Mouse (Mus musculus): Measurements from ENCODE around the gene Higd1c. TPM values are rescaled to one million over a fixed set of nuclear protein-coding genes. Genes with fewer than 3 reads are reported as not detected.

The Higd1c gene
- total RNA-seq, 2 experiments from 2014 or later = not detected

DNA sequence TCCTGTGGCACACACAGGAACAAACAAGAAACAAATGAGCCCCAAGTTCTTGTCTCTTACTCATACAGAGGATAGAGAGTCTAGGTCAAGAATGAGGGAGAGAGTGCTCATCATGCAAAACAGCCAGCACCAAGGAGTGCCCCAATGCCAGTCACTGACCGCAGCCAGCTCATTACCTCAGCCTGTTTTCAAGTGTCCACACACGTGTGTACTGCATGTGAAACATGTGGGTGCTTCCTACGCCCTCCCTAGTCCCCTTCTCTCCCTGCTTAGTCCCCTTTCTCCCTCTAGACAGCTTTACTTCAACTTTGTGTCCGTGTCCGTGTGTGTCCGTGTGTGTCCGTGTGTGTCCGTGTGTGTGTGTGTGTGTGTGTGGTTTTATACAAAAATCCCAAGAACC lies 15.3 kb downstream of the Higd1c start:
- Histone ChIP-seq H3K27ac (no peak overlapping the region), H3K4me3 (no peak overlapping the region)
- intact Hi-C loops (cut with DNase I) = loop anchor here (5.0 kb wide), 1 partner anchor 357 kb away; no protein-coding TSS in a partner anchor
- no peak for TF ChIP-seq CTCF (IDR thresholded peaks at IDR 0.05)
- DNase-seq = no peak

DNA sequence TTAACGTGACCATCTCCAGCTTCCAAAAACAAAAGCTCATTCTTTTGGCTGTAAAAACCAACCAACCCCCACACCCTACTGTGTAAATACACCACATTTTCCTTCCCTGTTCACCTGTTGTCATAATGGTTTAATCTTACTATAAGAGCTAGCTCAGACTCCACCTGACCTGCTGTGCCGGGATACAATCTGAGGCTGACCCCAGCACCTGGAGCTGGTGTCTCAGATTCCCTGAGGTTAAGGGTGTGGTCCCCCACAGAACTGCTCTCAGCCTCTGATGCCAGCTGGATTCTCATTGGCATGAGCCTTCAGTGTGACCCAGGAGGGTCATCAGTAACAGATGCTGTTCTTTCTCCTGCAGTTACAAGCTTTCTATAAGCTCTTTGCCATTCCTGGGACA lies 15.8 kb downstream of the Higd1c start:
- DNase-seq = no peak
- Histone ChIP-seq H3K27ac (no peak overlapping the region), H3K4me3 (no peak overlapping the region)
- intact Hi-C loops (cut with DNase I) = no loop called here
- TF ChIP-seq CTCF (IDR thresholded peaks at IDR 0.05) = no peak

DNA sequence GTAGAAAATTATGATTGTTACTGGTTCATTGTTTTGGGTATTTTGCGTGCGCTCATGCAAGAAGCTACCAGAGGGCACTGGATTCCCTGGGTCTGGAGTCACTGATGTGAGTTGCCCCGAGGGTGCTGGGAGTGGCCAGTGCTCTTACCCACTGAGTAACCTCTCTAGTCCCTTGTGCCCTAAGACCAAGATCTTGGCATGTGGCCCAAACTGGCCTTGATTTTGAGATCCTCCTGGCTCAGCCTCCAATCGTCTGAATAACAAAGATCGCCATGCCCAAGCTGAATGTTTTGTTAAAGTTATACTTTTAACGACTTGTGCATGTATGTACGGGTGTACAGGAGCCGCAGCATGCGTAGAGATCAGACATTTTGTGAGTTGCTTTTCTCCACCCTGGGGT lies 21.4 kb downstream of the Higd1c start:
- TF ChIP-seq CTCF (IDR thresholded peaks at IDR 0.05) = no peak
- no peak overlapping the region for H3K27ac ChIP-seq
- no peak for DNase-seq
- no peak overlapping the region for H3K4me3 ChIP-seq
- intact Hi-C loops (cut with DNase I) = no loop called here

DNA sequence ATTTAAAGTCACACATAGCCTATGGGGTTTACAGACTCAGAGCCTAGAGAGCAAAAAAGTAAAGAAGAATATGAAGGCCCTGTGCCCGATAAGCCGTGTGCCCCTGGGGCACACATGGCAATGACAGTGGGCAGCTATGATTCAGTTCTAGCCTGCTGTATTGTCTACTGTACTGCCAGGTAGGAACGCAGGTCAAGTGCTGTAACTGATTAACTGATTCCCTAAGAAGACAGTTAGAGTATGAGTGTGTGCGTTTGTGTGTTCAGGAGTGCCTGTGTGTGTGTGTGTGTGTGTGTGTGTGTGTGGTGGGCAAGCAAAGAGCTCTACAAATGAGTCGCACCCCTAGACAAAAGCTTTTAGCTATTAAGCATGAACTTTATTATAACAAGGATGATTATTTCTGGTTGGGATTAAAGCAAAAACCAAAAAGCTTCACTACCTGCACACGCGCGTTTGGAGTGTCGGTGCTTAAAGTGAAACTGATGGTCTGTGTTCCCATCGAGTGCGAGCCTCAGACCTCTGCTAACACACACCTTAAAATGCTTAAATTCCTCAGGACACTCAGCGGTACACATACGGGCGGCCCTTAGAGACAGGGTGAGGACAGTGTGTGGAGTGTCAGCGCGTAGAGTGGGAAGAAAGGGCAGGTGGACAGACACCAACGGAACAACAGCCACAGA lies 23.3 kb downstream of the Higd1c start:
- no peak overlapping the region for H3K4me3 ChIP-seq
- H3K27ac ChIP-seq = no peak overlapping the region
- intact Hi-C loops (cut with DNase I) = no loop called here
- no peak for DNase-seq
- TF ChIP-seq CTCF (IDR thresholded peaks at IDR 0.05) = no peak

DNA sequence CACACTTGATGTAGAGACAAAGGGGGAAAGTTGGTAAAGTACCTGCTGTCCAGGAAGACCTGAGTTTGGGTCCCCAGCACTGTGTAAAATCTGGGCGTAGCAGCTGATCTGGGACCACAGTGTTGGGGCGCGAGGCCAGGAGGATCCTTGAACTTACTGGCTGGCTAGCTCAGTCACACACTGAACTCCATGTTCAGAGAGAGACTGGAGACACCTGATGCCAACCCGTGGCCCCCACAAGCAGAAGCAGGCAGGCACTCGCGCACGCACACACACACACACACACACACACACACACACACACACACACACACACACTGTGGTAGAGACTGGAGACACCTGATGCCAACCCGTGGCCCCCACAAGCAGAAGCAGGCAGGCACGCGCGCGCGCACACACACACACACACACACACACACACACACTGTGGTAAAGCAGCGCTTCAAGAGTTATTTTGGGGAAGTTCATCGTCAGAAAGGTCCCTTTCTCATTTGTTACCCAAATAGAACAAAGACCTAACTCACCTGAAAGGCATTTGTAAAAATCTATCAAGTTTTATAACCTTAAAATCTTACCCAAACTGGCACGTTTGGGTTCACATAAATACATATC lies 24.0 kb downstream of the Higd1c start:
- no peak for TF ChIP-seq CTCF (IDR thresholded peaks at IDR 0.05)
- Histone ChIP-seq H3K27ac (no peak overlapping the region), H3K4me3 (no peak overlapping the region)
- intact Hi-C loops (cut with DNase I) = no loop called here
- DNase-seq = no peak

DNA sequence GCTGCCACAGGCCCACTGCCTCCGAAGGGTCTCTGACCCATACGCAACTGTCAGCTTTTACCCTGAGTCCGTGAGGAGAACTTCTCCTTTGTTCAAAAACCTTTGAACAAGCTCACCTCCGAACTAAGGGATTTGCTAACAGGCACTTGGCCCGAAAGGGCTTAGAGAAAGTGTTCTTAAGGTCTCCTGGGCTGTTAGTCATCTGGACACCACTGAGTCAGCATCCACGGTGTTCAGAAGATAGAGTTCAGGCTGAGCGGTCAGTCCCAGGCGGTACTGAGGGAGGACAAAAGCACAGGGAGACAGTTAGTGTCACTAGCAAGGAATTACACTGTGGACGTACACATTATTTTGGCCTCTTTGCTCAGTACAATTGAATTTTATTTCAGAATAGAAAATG lies 24.5 kb downstream of the Higd1c start:
- intact Hi-C loops (cut with DNase I) = no loop called here
- Histone ChIP-seq H3K27ac (peak overlapping the region; percentile 73; the same call in 1 of the 2 replicates), H3K4me3 (no peak overlapping the region)
- no peak for TF ChIP-seq CTCF (IDR thresholded peaks at IDR 0.05)
- DNase-seq = no peak

DNA sequence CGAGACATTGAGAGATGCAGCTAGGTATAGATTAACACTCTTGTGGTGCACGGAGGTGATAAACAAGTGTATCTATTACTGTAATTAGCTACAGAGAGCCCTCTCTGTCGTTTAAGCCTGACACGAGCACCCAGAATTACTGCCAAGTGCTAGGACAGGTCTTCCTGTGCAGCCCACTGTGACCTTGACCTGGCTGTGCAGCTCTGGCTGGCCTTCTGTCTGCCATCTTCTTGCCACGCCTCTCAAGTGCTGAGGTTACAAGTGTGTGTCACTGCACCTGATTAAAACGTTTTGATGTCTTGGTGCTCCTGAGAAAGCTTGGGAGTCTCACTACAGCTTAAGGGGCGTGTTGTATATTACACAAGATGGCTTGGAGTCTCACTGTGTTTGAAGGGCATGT lies 26.7 kb downstream of the Higd1c start:
- DNase-seq = no peak
- intact Hi-C loops (cut with DNase I) = no loop called here
- TF ChIP-seq CTCF (IDR thresholded peaks at IDR 0.05) = no peak
- Histone ChIP-seq H3K27ac (peak overlapping the region; percentile 73), H3K4me3 (no peak overlapping the region)

DNA sequence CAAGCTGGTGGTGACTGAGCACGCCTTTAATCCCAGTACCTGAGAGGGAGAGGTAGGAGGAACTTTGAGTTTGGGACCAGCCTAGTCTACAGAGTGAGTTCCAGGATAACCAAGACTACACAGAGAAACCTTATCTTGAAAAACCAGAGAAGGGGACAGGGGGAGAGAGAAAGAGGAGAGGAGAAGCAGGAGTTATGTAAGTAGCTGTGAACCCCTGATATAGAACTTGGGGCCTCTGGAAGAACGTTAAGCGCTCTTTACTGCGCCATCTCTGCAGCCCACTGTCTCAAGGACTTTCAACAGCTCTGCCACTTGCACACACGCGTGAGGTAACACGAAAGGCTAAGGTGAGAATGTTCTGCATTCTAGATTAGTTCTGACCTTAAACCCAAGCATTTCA lies 27.3 kb downstream of the Higd1c start:
- Histone ChIP-seq H3K4me3 (no peak overlapping the region), H3K27ac (no peak overlapping the region; the same call in 1 of the 2 replicates)
- no peak for DNase-seq
- intact Hi-C loops (cut with DNase I) = no loop called here
- TF ChIP-seq CTCF (IDR thresholded peaks at IDR 0.05) = no peak

DNA sequence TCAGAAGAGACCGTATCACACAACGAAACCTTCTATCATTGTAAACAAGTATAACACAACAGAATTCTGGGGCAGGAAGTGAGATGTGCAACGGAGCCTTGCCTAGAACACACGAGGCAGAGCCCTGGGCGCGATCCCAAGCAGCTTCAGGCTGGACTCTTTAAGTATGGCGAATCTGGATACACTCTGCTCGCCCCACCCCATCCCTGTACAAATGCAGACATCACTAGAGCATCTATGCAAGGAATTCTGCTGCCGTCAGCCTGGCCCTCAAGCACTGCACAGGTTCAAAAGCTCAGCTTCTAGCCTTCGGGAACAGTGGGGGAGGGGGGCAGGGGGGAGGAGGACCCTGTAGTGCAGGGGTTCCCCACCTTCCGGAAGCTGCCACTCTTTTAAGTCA lies 28.7 kb downstream of the Higd1c start:
- no peak for TF ChIP-seq CTCF (IDR thresholded peaks at IDR 0.05)
- DNase-seq = no peak
- Histone ChIP-seq H3K27ac (no peak overlapping the region), H3K4me3 (no peak overlapping the region)
- intact Hi-C loops (cut with DNase I) = no loop called here

DNA sequence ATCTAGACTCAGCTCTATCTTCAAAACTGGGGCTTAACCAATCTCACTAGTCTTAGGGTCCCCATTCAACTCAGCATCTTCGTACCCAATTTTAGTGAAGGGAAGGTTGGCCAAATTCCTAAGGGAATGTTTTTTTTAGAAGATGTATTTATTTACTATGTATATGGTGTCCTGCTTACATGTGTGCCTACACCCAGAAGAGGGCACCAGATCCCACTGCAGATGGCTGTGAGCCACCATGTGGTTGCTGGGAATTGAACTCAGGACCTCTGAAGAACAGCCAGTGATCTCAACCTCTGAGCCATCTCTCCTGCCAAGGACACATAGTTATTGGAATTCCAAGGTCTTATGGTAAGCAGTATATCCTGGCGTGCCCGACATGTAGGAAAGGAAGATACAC lies 31.2 kb downstream of the Higd1c start:
- peak; percentile 22; the same call in 1 of the 2 replicates for TF ChIP-seq CTCF (IDR thresholded peaks at IDR 0.05)
- DNase-seq = no peak
- Histone ChIP-seq H3K4me3 (no peak overlapping the region), H3K27ac (no peak overlapping the region)
- intact Hi-C loops (cut with DNase I) = no loop called here

DNA sequence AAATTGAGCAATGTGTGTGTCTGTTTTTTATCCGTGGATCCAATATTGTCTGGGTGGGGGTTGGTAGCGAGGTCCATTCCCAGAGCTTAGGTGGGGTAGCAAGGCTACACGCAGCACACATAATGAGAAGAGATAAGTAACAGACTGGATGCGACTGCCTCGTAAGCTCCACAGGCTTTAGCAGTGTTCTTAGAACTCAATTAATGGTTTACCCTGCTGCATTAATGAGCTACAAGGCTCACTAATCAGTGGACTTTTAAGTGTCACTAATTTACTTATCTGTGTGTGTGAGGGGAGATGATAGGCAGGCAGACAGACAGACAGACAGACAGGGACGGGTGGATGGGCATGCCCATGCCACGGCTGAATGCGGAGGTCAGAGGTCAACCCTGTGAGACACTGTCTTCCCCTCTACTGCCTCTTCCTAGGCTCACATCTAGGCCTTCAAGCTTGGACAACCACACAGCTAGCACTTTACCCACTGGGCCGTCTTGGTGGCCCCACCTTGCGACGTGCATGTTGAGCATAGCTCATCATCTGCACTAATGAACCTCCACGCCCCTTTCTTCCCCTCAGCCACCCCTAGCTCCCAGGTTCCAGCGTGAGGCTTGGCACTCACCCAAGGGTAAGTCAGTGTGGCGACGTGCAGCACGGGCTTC lies 36.4 kb downstream of the Higd1c start:
- Histone ChIP-seq H3K27ac (no peak overlapping the region), H3K4me3 (no peak overlapping the region)
- no peak for DNase-seq
- intact Hi-C loops (cut with DNase I) = no loop called here
- TF ChIP-seq CTCF (IDR thresholded peaks at IDR 0.05) = no peak

DNA sequence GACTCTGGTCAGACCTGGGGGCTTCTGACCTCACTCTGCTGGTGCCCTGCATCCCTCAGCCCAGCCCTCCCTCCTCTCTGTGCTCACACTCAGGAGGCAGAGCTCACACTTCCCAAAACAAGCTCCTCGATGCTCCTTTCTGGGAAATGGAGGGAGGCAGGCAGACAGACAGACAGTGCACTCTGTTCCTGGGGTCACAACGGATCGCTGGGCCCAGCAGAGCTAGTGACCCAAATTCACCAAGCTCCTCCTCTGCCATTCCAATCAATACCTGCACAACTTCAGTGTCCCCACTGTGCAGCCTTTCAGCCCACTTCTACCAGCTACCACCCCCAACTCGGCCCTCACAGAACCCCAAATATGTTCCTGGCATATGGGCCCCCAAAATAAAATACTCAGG lies 37.5 kb downstream of the Higd1c start:
- Histone ChIP-seq H3K4me3 (no peak overlapping the region), H3K27ac (no peak overlapping the region)
- no peak for DNase-seq
- intact Hi-C loops (cut with DNase I) = no loop called here
- no peak for TF ChIP-seq CTCF (IDR thresholded peaks at IDR 0.05)

DNA sequence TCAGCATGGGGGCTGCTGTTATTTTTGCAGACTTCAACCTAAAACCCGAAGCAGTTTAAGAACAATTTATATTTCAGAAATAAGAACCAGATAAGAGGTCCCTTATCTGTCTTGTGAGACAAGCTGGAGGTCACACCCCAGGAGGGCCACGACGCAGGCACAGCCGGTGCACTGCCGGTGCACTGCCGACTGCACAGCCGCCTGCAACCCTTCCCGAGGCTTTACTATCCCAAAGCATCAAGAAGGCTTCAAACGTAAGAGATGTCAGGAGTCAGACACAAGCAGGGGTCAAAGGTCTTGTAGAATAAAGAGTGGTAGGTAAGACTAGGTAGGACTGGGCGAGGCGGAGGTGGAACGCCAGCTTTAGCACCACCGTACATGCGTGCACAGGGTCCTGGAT lies 38.0 kb downstream of the Higd1c start:
- intact Hi-C loops (cut with DNase I) = no loop called here
- no peak overlapping the region for H3K27ac ChIP-seq

More for the DNA sequence above, 38.0 kb downstream of the Higd1c start:
- no peak for TF ChIP-seq CTCF (IDR thresholded peaks at IDR 0.05)
- no peak for DNase-seq
- no peak overlapping the region for H3K4me3 ChIP-seq
